Mouse (Mus musculus) liver, postnatal 0 days (tissue): ENCODE data around the gene Mvd. TPM values are rescaled to one million over a fixed set of nuclear protein-coding genes. Genes with fewer than 3 reads are reported as not detected.

ENCODE experiments used
- ATAC-seq: fragments of 200-750 bp; cut with Nextera tagmentation; 2 replicates; pipeline ENCODE4 v1.8.0; 2017; ENCODE audit warnings: mild to moderate bottlenecking, moderate library complexity
- DNase-seq: peaks from one replicate; pipeline ENCODE4 v3.0.0-alpha.2; 2016
- H3K27ac ChIP-seq: fragments of 300-500 bp; sonication (generic); 2 replicates; pipeline ENCODE4 v1.5.1; 2014; ENCODE audit warnings: antibody characterized with exemption, moderate library complexity, mild to moderate bottlenecking, low read depth
- H3K27me3 ChIP-seq: fragments of 300-500 bp; sonication (generic); 2 replicates; pipeline ENCODE4 v1.6.1; 2014; ENCODE audit warnings: low read length, control low read depth, mixed read lengths; ENCODE audit not compliant: insufficient read depth
- H3K36me3 ChIP-seq: fragments of 300-500 bp; sonication (generic); replicated peaks from 2 replicates; pipeline ENCODE4 v1.6.1; 2014; ENCODE audit warnings: mild to moderate bottlenecking, control low read depth, low read length, moderate library complexity, mixed read lengths; ENCODE audit not compliant: insufficient read depth
- H3K4me1 ChIP-seq: fragments of 300-500 bp; sonication (generic); 2 replicates; pipeline ENCODE4 v1.6.1; 2014; ENCODE audit warnings: antibody characterized with exemption, mild to moderate bottlenecking, control low read depth; ENCODE audit not compliant: insufficient read depth
- H3K4me2 ChIP-seq: fragments of 300-500 bp; sonication (generic); 2 replicates; pipeline ENCODE4 v1.6.1; 2014; ENCODE audit warnings: low read depth, mild to moderate bottlenecking, low read length, moderate library complexity, mixed read lengths
- H3K4me3 ChIP-seq: fragments of 300-500 bp; sonication (generic); 2 replicates; pipeline ENCODE4 v1.5.1; 2014; ENCODE audit warnings: low read depth, low read length
- H3K9ac ChIP-seq: fragments of 300-500 bp; sonication (generic); replicated peaks from 2 replicates; pipeline ENCODE4 v1.6.1; 2014; ENCODE audit warnings: mild to moderate bottlenecking, moderate library complexity
- H3K9me3 ChIP-seq: fragments of 300-500 bp; sonication (generic); 2 replicates; pipeline ENCODE4 v1.6.1; 2016; ENCODE audit warnings: mild to moderate bottlenecking, control low read depth, low read length, mixed read lengths
- CTCF ChIP-seq: sonication (generic); IDR thresholded peaks from 2 replicates; pipeline ENCODE4 v1.5.1; 2016; ENCODE audit warnings: antibody characterized with exemption, low read depth
- EP300 ChIP-seq: IDR thresholded peaks from 2 replicates; pipeline ENCODE4 v1.6.1; 2016; ENCODE audit warnings: antibody characterized with exemption, low read depth, mild to moderate bottlenecking
- WGBS: fragments of 180-500 bp; shearing (Covaris S2); extraction: QIAGEN DNeasy Blood & Tissue Kit; methylation state at CpG from one replicate; pipeline ENCODE4 v1.1.7; 2014; ENCODE audit not compliant: insufficient replicate concordance; 5-methylcytosine and 5-hydroxymethylcytosine counted together
- microRNA-seq: library from miRNA; unstranded; fragments of <30 nt; microRNA quantifications from one replicate; pipeline ENCODE4, GENCODE M21; 2016
- polyA plus RNA-seq: library from polyadenylated mRNA; unstranded; fragments of >200 nt; fragmentation: Nextera tagmentation; extraction: Ambion mirVana; gene quantifications from 2 replicates; pipeline ENCODE4 v1.2.1, GENCODE M21; 2015

Gene Mvd
- polyA plus RNA-seq, 1 experiment from 2014 or later = 4.9 TPM

DNA sequence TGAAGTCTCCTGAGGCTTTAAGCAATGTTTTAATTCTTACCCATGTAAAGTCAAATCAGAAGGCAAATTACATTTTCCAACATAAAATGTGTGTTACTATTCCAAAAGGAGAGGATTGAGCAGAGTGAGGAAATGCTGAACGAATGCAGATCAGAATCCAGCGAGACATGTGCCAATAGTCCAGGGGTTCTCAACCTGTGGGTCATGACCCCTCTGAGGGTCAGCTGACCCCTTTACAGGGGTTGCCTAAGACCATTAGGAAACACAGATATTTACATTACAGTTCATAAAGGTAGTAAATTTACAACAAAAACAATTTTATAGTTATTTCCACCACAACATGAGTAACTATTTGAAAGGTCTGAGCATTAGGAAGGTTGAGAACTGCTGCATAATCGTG is 52.5 kb downstream of the Mvd start:
- no peak overlapping the region for H3K4me2 ChIP-seq
- no peak for TF ChIP-seq EP300
- no peak for TF ChIP-seq CTCF
- WGBS = 70% methylated on average over 3 of the region's 3 CpGs
- H3K9ac ChIP-seq = no peak overlapping the region
- no peaks in the 10 kb centered on the region for H3K27me3 ChIP-seq
- no peak overlapping the region for H3K4me3 ChIP-seq
- ATAC-seq = peak; percentile 36; the same call in 1 of the 2 replicates
- peaks cover 74% of the 10 kb centered on the region for H3K36me3 ChIP-seq
- H3K9me3 ChIP-seq = no peaks in the 10 kb centered on the region
- H3K4me1 ChIP-seq = no peaks in the 10 kb centered on the region
- no peak overlapping the region for H3K27ac ChIP-seq
- DNase-seq = no peak

DNA sequence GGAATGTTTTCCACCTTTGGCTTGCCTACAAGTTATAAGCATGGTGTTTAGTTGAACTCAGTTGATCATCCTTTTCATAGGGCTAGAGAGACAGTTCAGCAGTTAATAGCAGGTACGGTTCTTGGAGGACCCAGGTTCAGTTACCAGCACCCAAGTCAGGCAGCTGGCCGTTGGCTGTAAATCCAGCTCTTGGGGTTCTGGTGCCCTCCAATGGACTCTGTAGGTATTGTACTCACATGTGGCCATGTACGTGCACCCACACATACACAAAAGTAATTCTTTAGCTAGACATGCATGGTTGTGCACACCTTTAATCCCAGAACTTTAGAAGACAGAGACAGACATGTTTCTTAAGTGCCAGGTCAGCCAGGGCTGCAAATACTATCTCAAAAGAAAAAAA is 53.9 kb downstream of the Mvd start:
- no peak for TF ChIP-seq EP300
- peak; percentile 42 for TF ChIP-seq CTCF
- peaks cover 77% of the 10 kb centered on the region for H3K36me3 ChIP-seq
- 86% methylated on average over 3 of the region's 3 CpGs for WGBS

More for the DNA sequence above, 53.9 kb downstream of the Mvd start:
- no peak overlapping the region for H3K27ac ChIP-seq
- no peak overlapping the region for H3K4me3 ChIP-seq
- ATAC-seq (no peak), DNase-seq (no peak)
- H3K4me1 ChIP-seq = no peaks in the 10 kb centered on the region
- no peak overlapping the region for H3K4me2 ChIP-seq
- no peaks in the 10 kb centered on the region for H3K27me3 ChIP-seq
- H3K9ac ChIP-seq = no peak overlapping the region
- no peaks in the 10 kb centered on the region for H3K9me3 ChIP-seq

Small RNA genes lying within 50 kb of the gene (microRNA-seq; reads per million reads assigned to microRNA genes)
- gene Gm24366 = not detected

Other genes with a start within 250 kb of the Mvd start
- gene Zfpm1, start 161.3 kb downstream of the Mvd start, polyA plus RNA-seq = 5.7 and 6.9 TPM in 2 replicates
- not detected in 2 replicates for gene Trhr2, start 82.7 kb downstream of the Mvd start, polyA plus RNA-seq
- gene Zc3h18, start 66.8 kb downstream of the Mvd start, polyA plus RNA-seq = 12.8 and 15.6 TPM in 2 replicates
- not detected in 2 replicates for gene Il17c, start 21.4 kb downstream of the Mvd start, polyA plus RNA-seq
- 211 and 220 TPM in 2 replicates for gene Cyba, start 10.5 kb downstream of the Mvd start, polyA plus RNA-seq
- 1.4 and 3.4 TPM in 2 replicates for gene Snai3, start 17.3 kb upstream of the Mvd start, polyA plus RNA-seq
- 18.5 and 18.9 TPM in 2 replicates for gene Rnf166, start 32.6 kb upstream of the Mvd start, polyA plus RNA-seq
- gene Ctu2, start 32.7 kb upstream of the Mvd start, polyA plus RNA-seq = 17.8 and 20.9 TPM in 2 replicates
- gene Piezo1, start 107.9 kb upstream of the Mvd start, polyA plus RNA-seq = 2.6 and 3.4 TPM in 2 replicates
- gene Cdt1, start 124.6 kb upstream of the Mvd start, polyA plus RNA-seq = 19.8 and 23.7 TPM in 2 replicates
- 223 and 249 TPM in 2 replicates for gene Aprt, start 133.5 kb upstream of the Mvd start, polyA plus RNA-seq
- 6.8 and 6.9 TPM in 2 replicates for gene Galns, start 168.0 kb upstream of the Mvd start, polyA plus RNA-seq
- 29.3 and 30.7 TPM in 2 replicates for gene Trappc2l, start 168.2 kb upstream of the Mvd start, polyA plus RNA-seq
- gene Pabpn1l, start 179.3 kb upstream of the Mvd start, polyA plus RNA-seq = not detected in 2 replicates